ENCODE assay signal across 19 mouse cellular contexts in genomic region chr4:99945011-99945410, GRCm38 (mm10).
"Had no signal": no experiment of that assay in that cellular context is flagged by ENCODE, and none has a peak within 500 bp of the region (broad histone marks: within the 10 kb centered on the region; RNA-seq: fewer than 3 reads in every experiment).

No protein-coding gene starts in this region.

- H3K27ac ChIP-seq: midbrain, embryonic 10.5 days; midbrain, embryonic 12.5 days; neural tube, embryonic 13.5 days; neural tube, embryonic 15.5 days had no signal

- DNase-seq: lung, adult 18-20 months; lung, embryonic 14.5 days; lung, postnatal 14 days; lung, postnatal 4 days; midbrain, embryonic 14.5 days; retina, postnatal 1 day; right cerebral cortex, adult 18-20 months; right cerebral cortex, postnatal 25 days; right cerebral cortex, postnatal 4 days; spleen, adult 18-20 months; thymus, adult 18-20 months; thymus, postnatal 14 days; thymus, postnatal 36 days had no signal

- H3K4me3 ChIP-seq: midbrain, embryonic 10.5 days; midbrain, embryonic 12.5 days; myocyte; neural tube, embryonic 13.5 days; neural tube, embryonic 15.5 days had no signal

- ATAC-seq: midbrain, embryonic 16.5 days had no signal
